In the genomic region with DNA sequence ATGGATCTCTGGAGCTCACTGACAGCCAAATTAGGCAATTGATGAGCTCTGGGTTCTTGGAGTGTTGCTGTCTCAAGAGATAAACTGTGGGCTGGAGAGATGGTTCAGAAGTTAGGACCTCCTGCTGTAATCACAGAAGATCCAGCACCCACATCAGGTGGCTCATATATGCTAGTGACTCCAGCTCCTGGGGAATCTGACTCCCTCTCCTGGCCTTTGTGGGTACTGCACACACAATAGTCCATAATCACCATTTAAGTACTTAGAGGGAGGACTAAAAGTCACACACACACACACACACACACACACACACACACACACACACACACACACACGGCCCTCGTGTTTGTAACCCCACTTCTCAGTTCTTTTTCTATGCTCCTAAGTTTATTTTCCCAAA, we compare ENCODE assay signal across 13 mouse cellular contexts. TPM values are rescaled to one million over a fixed set of nuclear protein-coding genes. Genes with fewer than 3 reads are reported as not detected.
DNase-seq lines count a peak whose midpoint lies in the region; ATAC-seq and TF ChIP-seq lines count a peak whose summit lies in the region.
"Had no signal": no experiment of that assay in that cellular context is flagged by ENCODE, and none has a peak within 500 bp of the region (broad histone marks: within the 10 kb centered on the region; RNA-seq: fewer than 3 reads in every experiment).

No protein-coding gene starts in this region.

- H3K9me3 ChIP-seq in midbrain, postnatal 0 days (ENCODE audit: low read length), result no peaks in the 10 kb centered on the region
- H3K9me3 ChIP-seq in midbrain, embryonic 16.5 days (replicated peaks; ENCODE audit: control insufficient read depth, low read length, poor library complexity, severe bottlenecking), result no peaks in the 10 kb centered on the region
- H3K9me3 ChIP-seq in ES-E14 (ENCODE audit: control insufficient read depth, insufficient read depth, low read depth, low read length), result no peaks in the 10 kb centered on the region
- H3K9me3 ChIP-seq: embryonic facial prominence, embryonic 13.5 days; neural tube, embryonic 13.5 days had no signal

- no peak for ATAC-seq in midbrain, postnatal 0 days (ENCODE audit: low FRiP score)
- ATAC-seq in midbrain, embryonic 16.5 days, result no peak
- 0 out of 2 replicates have a peak, but pooled peaks have one; percentile 24 for ATAC-seq in megakaryocyte progenitor cell, adult 5-6 weeks (replicated peaks; ENCODE audit: poor library complexity)

- no peaks in the 10 kb centered on the region for H3K27me3 ChIP-seq in midbrain, postnatal 0 days (ENCODE audit: insufficient read depth, low read length)
- no peaks in the 10 kb centered on the region for H3K27me3 ChIP-seq in midbrain, embryonic 16.5 days (ENCODE audit: control insufficient read depth, insufficient read depth, low read depth, low read length)
- H3K27me3 ChIP-seq: embryonic facial prominence, embryonic 13.5 days; neural tube, embryonic 13.5 days had no signal

- no peak overlapping the region for H3K27ac ChIP-seq in gastrocnemius, adult 2 months
- no peak overlapping the region for H3K27ac ChIP-seq in midbrain, postnatal 0 days (ENCODE audit: low read depth, low read length)
- no peak overlapping the region for H3K27ac ChIP-seq in midbrain, embryonic 16.5 days (ENCODE audit: low read length)
- no peak overlapping the region for H3K27ac ChIP-seq in ES-E14 (ENCODE audit: insufficient read depth, low read depth, low read length, poor library complexity, severe bottlenecking)
- H3K27ac ChIP-seq: embryonic facial prominence, embryonic 13.5 days; neural tube, embryonic 13.5 days had no signal

- WGBS in midbrain, postnatal 0 days, result 97% methylated on average over 2 of the region's 2 CpGs
- WGBS in midbrain, embryonic 16.5 days, result 93% methylated on average over 2 of the region's 2 CpGs

- H3K4me3 ChIP-seq in gastrocnemius, adult 2 months, result no peak overlapping the region
- H3K4me3 ChIP-seq in midbrain, postnatal 0 days (ENCODE audit: low read depth, low read length), result no peak overlapping the region
- no peak overlapping the region for H3K4me3 ChIP-seq in midbrain, embryonic 16.5 days (ENCODE audit: low read depth, low read length)
- H3K4me3 ChIP-seq in ES-E14 (ENCODE audit: insufficient read depth in 1 of 2, low read depth in 1 of 2, low read length in 2 of 2, poor library complexity in 1 of 2, severe bottlenecking in 1 of 2), result no peak overlapping the region
- H3K4me3 ChIP-seq: embryonic facial prominence, embryonic 13.5 days; neural tube, embryonic 13.5 days had no signal

- TF ChIP-seq CTCF in gastrocnemius, adult 2 months (IDR thresholded peaks at IDR 0.05), result peak; percentile 13; the same call in 1 of the 2 replicates
- peak; percentile 53 for TF ChIP-seq CTCF in midbrain, postnatal 0 days (IDR thresholded peaks at IDR 0.05)

- no peaks in the 10 kb centered on the region for H3K36me3 ChIP-seq in midbrain, postnatal 0 days (ENCODE audit: insufficient read depth, low read length)
- no peaks in the 10 kb centered on the region for H3K36me3 ChIP-seq in midbrain, embryonic 16.5 days (ENCODE audit: control insufficient read depth, insufficient read depth, low read length)
- no peaks in the 10 kb centered on the region for H3K36me3 ChIP-seq in ES-E14 (ENCODE audit: control insufficient read depth, insufficient read depth, low read length, poor library complexity, severe bottlenecking)
- H3K36me3 ChIP-seq: embryonic facial prominence, embryonic 13.5 days; neural tube, embryonic 13.5 days had no signal

- no peak overlapping the region for H3K4me2 ChIP-seq in midbrain, postnatal 0 days (ENCODE audit: low read depth, low read length, poor library complexity, severe bottlenecking)
- no peak overlapping the region for H3K4me2 ChIP-seq in midbrain, embryonic 16.5 days (ENCODE audit: low read length)
- H3K4me2 ChIP-seq: embryonic facial prominence, embryonic 13.5 days; liver, embryonic 11.5 days; neural tube, embryonic 13.5 days had no signal

- H3K4me1 ChIP-seq in midbrain, postnatal 0 days (ENCODE audit: insufficient read depth, low read length), result 0 out of 2 replicates have a peak, but pooled peaks cover 4% of the 10 kb centered on the region
- peaks cover 4% of the 10 kb centered on the region; the same call in 1 of the 2 replicates for H3K4me1 ChIP-seq in midbrain, embryonic 16.5 days (ENCODE audit: control insufficient read depth, insufficient read depth, low read length)
- peaks cover 0 to 13% of the 10 kb centered on the region in 2 experiments; a peak in 2 of 4 replicates for H3K4me1 ChIP-seq in ES-E14 (ENCODE audit: control insufficient read depth in 2 of 2, insufficient read depth in 2 of 2, low read length in 2 of 2, poor library complexity in 1 of 2)

- intact Hi-C loops in gastrocnemius, adult 2 months (cut with DNase I), result no loop called here

- no peak overlapping the region for H3K9ac ChIP-seq in midbrain, postnatal 0 days (replicated peaks; ENCODE audit: low read length, poor library complexity, severe bottlenecking)
- H3K9ac ChIP-seq in midbrain, embryonic 16.5 days (ENCODE audit: low read depth, low read length), result no peak overlapping the region
- H3K9ac ChIP-seq in ES-E14 (ENCODE audit: insufficient read depth, low read depth, low read length, poor library complexity, severe bottlenecking), result no peak overlapping the region
- H3K9ac ChIP-seq: embryonic facial prominence, embryonic 13.5 days; neural tube, embryonic 13.5 days had no signal

- in situ Hi-C loops in ES-E14 (cut with MboI; ENCODE audit: low sequenced_read_pairs in 2 of 2, unreplicated experiment in 2 of 2), result no loop called here

- no peak for DNase-seq in gastrocnemius, adult 2 months
- no peak for DNase-seq in gastrocnemius, adult 8-10 months (ENCODE audit: low spot score in 2 of 2)
- DNase-seq in midbrain, postnatal 0 days (ENCODE audit: low spot score), result peak; percentile 15
- DNase-seq in ES-E14 (ENCODE audit: low read depth, low spot score), result peak; percentile 60
- DNase-seq in adrenal gland, adult 8-10 months, result no peak
- no peak for DNase-seq in embryo, embryonic 9.5 days (ENCODE audit: extremely low spot score)
- DNase-seq: midbrain, embryonic 14.5 days; right cerebral cortex, adult 18-20 months had no signal

TF ChIP-seq in ES-E14, 5 proteins besides CTCF, POLR2A, EP300 and RAD21:
- no peak for TF ChIP-seq HCFC1 (IDR thresholded peaks at IDR 0.05; ENCODE audit: borderline replicate concordance, insufficient read depth, low read length)
- no peak for TF ChIP-seq ZNF384 (IDR thresholded peaks at IDR 0.05; ENCODE audit: low read depth, low read length)
- TF ChIP-seq ZC3H11A (IDR thresholded peaks at IDR 0.05; ENCODE audit: borderline replicate concordance, low read depth, low read length), result no peak
- TF ChIP-seq MAFK (IDR thresholded peaks at IDR 0.05; ENCODE audit: insufficient read depth, low read depth, low read length), result no peak
- no peak for TF ChIP-seq CHD2 (IDR thresholded peaks at IDR 0.05; ENCODE audit: low read depth, low read length)

RNA-seq across cellular contexts. Expression of gene Nwd1, which starts 13.5 kb away (rescaled TPM):
- 1 to 10 TPM; 1.2 to 2.0 TPM for total RNA-seq in gastrocnemius, adult 2 months (2021)
- 1 to 10 TPM in 1 of 4 experiments, under 1 TPM in 3; 0.75 to 1.1 (median 0.82) TPM for total RNA-seq in gastrocnemius, adult 8-10 months (2022)
- total RNA-seq in midbrain, postnatal 0 days (2014; rRNA removed), result 31.6 and 36.3 TPM in 2 replicates
- 2.0 and 2.6 TPM in 2 replicates for polyA plus RNA-seq in midbrain, postnatal 0 days (2015; fragmentation: Nextera tagmentation; extraction: Ambion mirVana)
- 1.4 and 2.5 TPM in 2 replicates for polyA plus RNA-seq in midbrain, embryonic 16.5 days (2015; fragmentation: Nextera tagmentation; extraction: Ambion mirVana)
- 0.26 and 0.76 TPM in 2 replicates for total RNA-seq in ES-E14 (2012; rRNA removed)
- total RNA-seq in megakaryocyte progenitor cell, adult 5-6 weeks (2015), result 3.1 and 4.7 TPM in 2 replicates
- 4.0 and 5.4 TPM in 2 replicates for total RNA-seq in megakaryocyte progenitor cell, adult 5-6 weeks (2017)
- total RNA-seq in adrenal gland, adult 8-10 months (2022), result under 1 TPM; 0.24 to 0.73 (median 0.46) TPM
- polyA plus RNA-seq: liver, embryonic 11.5 days had no signal

Comparison
In these comparisons a context has a peak if more than half of its experiments do, and no peak if none do; other contexts are left out.
1. DNase-seq: peak in midbrain, postnatal 0 days (single experiment) and ES-E14 (single experiment); none in gastrocnemius, adult 2 months (single experiment), gastrocnemius, adult 8-10 months (0 of 2), adrenal gland, adult 8-10 months (single experiment) and embryo, embryonic 9.5 days (single experiment).